Mouse (Mus musculus) embryonic fibroblast, embryonic 13.5 days (primary cell): ENCODE measurements around the gene Hmcn1.

ENCODE experiments used
- CTCF ChIP-seq: IDR thresholded peaks from 2 replicates; pipeline ENCODE4 v1.5.1; 2011; ENCODE audit warnings: mild to moderate bottlenecking, control low read depth, low read length, moderate library complexity, borderline replicate concordance; ENCODE audit not compliant: insufficient read depth
- POLR2A ChIP-seq: IDR thresholded peaks from 2 replicates; pipeline ENCODE4 v1.6.1; 2011; ENCODE audit warnings: low read depth, mild to moderate bottlenecking, control low read depth, low read length, moderate library complexity

- TF ChIP-seq CTCF (no peak), POLR2A (no peak)
These were observed 455.7 kb downstream of the Hmcn1 start for GRCm38 (mm10) chr1:150537410-150538128.
